Mouse (Mus musculus) forebrain, embryonic 13.5 days (tissue): ENCODE measurements around the gene Rinl. TPM values are rescaled to one million over a fixed set of nuclear protein-coding genes. Genes with fewer than 3 reads are reported as not detected.
A peak's percentile ranks its signal among the peaks of the same experiment; 100 is the strongest.

Source experiments
- ATAC-seq: fragments of 200-750 bp; cut with Nextera tagmentation; 2 replicates; pipeline ENCODE4 v1.8.0; 2017
- H3K27ac ChIP-seq: fragments of 300-500 bp; sonication (generic); 2 replicates; pipeline ENCODE4 v1.5.1; 2015; ENCODE audit warnings: inconsistent platforms, mild to moderate bottlenecking, moderate library complexity
- H3K27me3 ChIP-seq: fragments of 300-500 bp; sonication (generic); 2 replicates; pipeline ENCODE4 v1.6.1; 2015; ENCODE audit warnings: mild to moderate bottlenecking, inconsistent platforms
- H3K36me3 ChIP-seq: fragments of 300-500 bp; sonication (generic); 2 replicates; pipeline ENCODE4 v1.6.1; 2015; ENCODE audit warnings: mild to moderate bottlenecking, inconsistent platforms; ENCODE audit not compliant: poor library complexity, severe bottlenecking
- H3K4me1 ChIP-seq: fragments of 300-500 bp; sonication (generic); 2 replicates; pipeline ENCODE4 v1.6.1; 2015; ENCODE audit warnings: inconsistent platforms
- H3K4me2 ChIP-seq: fragments of 300-500 bp; sonication (generic); 2 replicates; pipeline ENCODE4 v1.6.1; 2015; ENCODE audit warnings: inconsistent platforms, mild to moderate bottlenecking, moderate library complexity
- H3K4me3 ChIP-seq: fragments of 300-500 bp; sonication (generic); 2 replicates; pipeline ENCODE4 v1.5.1; 2015; ENCODE audit warnings: mild to moderate bottlenecking, inconsistent platforms
- H3K9ac ChIP-seq: fragments of 300-500 bp; sonication (generic); 2 replicates; pipeline ENCODE4 v1.6.1; 2015; ENCODE audit warnings: mild to moderate bottlenecking, inconsistent platforms
- H3K9me3 ChIP-seq: fragments of 300-500 bp; sonication (generic); replicated peaks from 2 replicates; pipeline ENCODE4 v1.6.1; 2016; ENCODE audit warnings: inconsistent platforms
- WGBS: fragments of 180-500 bp; shearing (Covaris S2); methylation state at CpG from one replicate; pipeline ENCODE4 v1.1.7; 2015; 5-methylcytosine and 5-hydroxymethylcytosine counted together
- polyA plus RNA-seq: library from polyadenylated mRNA; unstranded; fragments of >200 nt; fragmentation: Nextera tagmentation; extraction: Ambion mirVana; gene quantifications from 2 replicates; pipeline ENCODE4 v1.2.1, GENCODE M21; 2015

Gene Rinl
- polyA plus RNA-seq, 1 experiment from 2014 or later, result 2.0 TPM

DNA sequence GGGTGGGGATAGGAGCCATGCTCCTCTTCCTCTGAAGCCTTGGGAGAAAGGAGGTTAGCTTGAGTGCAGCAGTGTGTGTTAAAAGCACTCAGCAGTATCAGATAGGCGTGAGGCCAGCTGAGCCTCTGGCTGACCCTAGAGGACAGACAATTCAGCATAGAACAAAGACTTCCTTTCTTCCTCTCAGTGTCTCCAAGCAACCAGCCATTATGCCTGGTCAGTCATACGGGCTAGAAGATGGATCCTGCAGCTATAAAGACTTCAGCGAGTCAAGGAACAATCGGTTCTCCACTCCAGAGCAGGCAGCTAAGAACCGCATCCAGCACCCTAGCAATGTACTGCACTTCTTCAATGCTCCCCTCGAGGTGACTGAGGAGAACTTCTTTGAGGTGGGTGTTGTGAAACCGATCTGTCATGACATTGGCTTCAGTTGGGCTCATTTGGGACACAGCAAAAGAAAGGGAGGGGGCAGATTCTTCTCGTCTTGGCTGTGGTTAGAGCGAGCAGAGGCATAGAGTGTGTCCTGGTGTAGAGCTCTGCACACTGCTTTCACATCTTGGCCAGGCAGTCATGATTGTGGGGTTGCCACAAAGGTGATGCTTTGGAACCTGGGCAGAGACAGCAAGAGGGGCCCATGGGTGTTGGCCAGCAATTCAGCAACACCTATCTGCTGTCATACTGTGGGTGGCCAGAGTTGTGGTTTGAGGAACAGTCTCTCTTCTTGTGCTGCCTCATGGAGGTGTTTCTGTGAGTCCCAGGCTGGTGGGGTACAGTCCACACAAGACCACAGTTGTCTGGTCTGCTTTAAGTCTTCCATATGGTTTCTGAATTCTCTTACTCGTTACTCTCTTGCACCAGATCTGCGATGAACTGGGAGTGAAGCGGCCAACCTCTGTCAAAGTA lies 31.8 kb downstream of the Rinl start:
- no peaks in the 10 kb centered on the region for H3K9me3 ChIP-seq
- H3K4me2 ChIP-seq, result no peak overlapping the region
- ATAC-seq, result no peak
- H3K27me3 ChIP-seq, result no peaks in the 10 kb centered on the region
- no peak overlapping the region for H3K4me3 ChIP-seq
- peaks cover 45% of the 10 kb centered on the region for H3K4me1 ChIP-seq
- 0 out of 2 replicates have a peak overlapping the region, but pooled peaks have one; percentile 16 for H3K9ac ChIP-seq
- H3K27ac ChIP-seq, result peak overlapping the region; percentile 48
- peaks cover 76% of the 10 kb centered on the region for H3K36me3 ChIP-seq
- WGBS, result 48% methylated on average over 12 of the region's 12 CpGs

DNA sequence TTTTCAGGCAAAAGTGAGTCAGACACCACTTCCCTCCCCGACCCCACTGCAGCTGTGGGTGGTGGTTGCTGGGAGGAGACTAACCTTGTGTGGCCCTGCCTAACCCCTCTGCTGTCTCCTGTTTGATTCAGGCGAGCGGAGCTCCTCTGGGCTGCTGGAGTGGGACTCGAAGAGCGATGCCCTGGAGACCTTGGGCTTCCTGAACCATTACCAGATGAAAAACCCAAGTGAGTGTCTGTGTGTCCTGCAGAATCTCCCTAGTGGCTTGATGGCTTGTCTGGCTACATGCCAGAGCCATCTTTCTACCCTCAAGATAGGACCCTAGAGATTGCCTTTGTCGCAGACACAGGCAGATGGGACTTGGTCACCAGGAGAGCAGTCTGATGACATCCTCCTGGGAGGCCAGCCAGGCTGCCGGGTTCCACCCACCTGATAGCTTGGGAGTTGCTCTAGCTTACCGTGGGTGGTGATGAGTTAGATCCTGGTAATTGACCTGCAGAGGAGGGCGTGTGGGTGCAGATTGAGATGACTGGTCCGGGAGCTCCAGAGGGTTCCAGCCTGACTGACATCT lies 32.6 kb downstream of the Rinl start:
- 80% methylated on average over 10 of the region's 10 CpGs for WGBS
- Histone ChIP-seq H3K36me3 (peaks cover 68% of the 10 kb centered on the region), H3K4me1 (peaks cover 43% of the 10 kb centered on the region), H3K27me3 (no peaks in the 10 kb centered on the region), H3K9me3 (no peaks in the 10 kb centered on the region), H3K27ac (peak overlapping the region; percentile 48; the same call in 1 of the 2 replicates), H3K9ac (no peak overlapping the region), H3K4me3 (no peak overlapping the region), H3K4me2 (no peak overlapping the region)
- ATAC-seq, result no peak

DNA sequence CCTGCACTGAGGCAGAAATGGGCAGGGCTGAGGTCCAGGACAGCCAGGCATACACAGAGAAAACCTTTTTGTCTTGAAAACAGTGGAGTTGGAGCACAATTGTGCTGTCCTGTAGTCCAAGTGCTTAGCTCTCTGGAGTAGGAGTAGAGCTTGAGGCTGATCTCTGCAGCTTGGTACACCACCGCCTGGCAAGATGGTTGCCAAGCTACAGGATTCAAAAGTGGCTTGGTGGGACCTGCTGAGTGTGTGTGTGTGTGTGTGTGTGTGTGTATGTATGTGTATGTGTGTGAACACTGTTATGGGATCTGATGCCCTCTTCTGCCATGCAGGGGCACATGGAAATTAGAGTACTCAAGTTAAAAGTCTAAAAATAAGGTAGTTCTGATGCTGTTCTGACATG lies 33.8 kb downstream of the Rinl start:
- H3K4me1 ChIP-seq, result peaks cover 32% of the 10 kb centered on the region
- no peaks in the 10 kb centered on the region for H3K27me3 ChIP-seq
- ATAC-seq, result no peak
- 58% methylated on average over 1 of the region's 1 CpGs for WGBS
- no peaks in the 10 kb centered on the region for H3K9me3 ChIP-seq
- H3K36me3 ChIP-seq, result peaks cover 56% of the 10 kb centered on the region
- no peak overlapping the region for H3K4me2 ChIP-seq
- H3K4me3 ChIP-seq, result no peak overlapping the region
- no peak overlapping the region for H3K27ac ChIP-seq
- H3K9ac ChIP-seq, result no peak overlapping the region

- Histone ChIP-seq H3K36me3 (peaks cover 49% of the 10 kb centered on the region), H3K4me1 (peaks cover 25% of the 10 kb centered on the region), H3K27me3 (no peaks in the 10 kb centered on the region), H3K9me3 (no peaks in the 10 kb centered on the region), H3K4me2 (no peak overlapping the region), H3K27ac (peak overlapping the region; percentile 22; the same call in 1 of the 2 replicates), H3K4me3 (no peak overlapping the region), H3K9ac (no peak overlapping the region)
- whole genome bisulfite sequencing, result 59% methylated on average over 10 of the region's 10 CpGs
- ATAC-seq, result no peak
These were observed 34.5 kb downstream of the Rinl start for GRCm38 (mm10) chr7:28822993-28823903.

DNA sequence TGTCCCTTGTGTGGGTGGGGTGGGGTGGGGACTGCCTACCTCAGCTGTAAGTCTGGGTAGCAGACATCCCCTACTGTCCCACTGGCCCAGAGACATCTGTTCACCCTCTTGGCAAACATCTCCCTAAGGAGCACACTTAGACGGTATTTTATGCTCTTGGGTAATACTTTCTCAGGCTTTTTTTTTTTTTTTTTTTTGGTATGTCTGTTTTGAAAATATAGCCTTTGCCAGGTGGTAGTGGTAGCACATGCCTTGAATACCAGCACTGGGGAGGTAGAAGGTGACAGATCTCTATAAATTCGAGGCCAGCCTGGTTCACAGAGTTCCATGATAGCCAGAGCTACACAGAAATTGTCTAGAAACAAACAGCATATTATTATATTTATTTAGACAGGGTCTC lies 35.2 kb downstream of the Rinl start:
- Histone ChIP-seq H3K36me3 (peaks cover 43% of the 10 kb centered on the region), H3K4me1 (peaks cover 25% of the 10 kb centered on the region), H3K4me3 (no peak overlapping the region), H3K27me3 (no peaks in the 10 kb centered on the region), H3K9me3 (no peaks in the 10 kb centered on the region), H3K4me2 (no peak overlapping the region), H3K9ac (no peak overlapping the region), H3K27ac (peak overlapping the region; percentile 22; the same call in 1 of the 2 replicates)
- ATAC-seq, result no peak
- 68% methylated on average over 2 of the region's 2 CpGs for WGBS

DNA sequence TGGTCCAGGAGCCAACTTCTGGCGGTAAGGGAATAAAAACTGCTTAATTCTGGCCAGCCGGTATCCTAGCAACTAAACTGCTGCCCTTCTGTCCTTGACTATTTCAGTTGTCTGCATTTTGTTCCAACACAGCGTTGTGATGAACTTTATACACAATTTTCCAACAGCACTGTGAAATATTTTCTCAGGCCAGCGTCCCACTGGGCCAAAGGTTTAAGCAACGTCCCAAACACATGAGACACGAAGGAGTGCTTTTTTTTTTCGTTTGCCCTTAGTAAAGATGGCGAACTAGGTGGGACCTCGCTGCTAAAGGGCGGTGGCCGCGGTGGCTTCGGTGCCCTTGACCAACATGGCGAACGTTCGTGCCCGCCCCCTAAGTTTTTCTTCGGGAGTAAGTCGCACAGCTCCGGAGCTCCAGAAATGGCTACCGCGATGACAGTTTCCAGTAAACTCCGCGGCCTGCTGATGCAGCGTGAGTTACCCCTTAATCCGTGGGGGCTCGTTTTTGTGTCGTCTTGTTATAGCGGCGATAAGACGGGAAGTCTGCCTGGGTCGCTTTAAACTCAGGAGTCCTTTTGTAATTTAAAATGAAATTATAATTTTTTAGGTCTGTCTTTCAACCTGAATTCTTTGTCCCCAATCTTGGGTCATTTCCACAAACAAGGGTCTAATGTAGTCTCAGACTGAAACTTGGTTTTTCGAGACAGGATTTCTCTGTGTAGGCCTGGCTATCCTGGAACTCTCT lies 36.3 kb downstream of the Rinl start, which contains the start of gene Ech1:
Ech1 (plus strand) TSS at position 277 of the 745 bp plus-strand sequence.
- Histone ChIP-seq H3K4me1 (peaks cover 19% of the 10 kb centered on the region), H3K36me3 (peaks cover 38% of the 10 kb centered on the region), H3K9ac (peak within 1 kb of the TSS; percentile 67), H3K4me2 (peak within 1 kb of the TSS; percentile 66), H3K27me3 (no peaks in the 10 kb centered on the region), H3K27ac (peak within 1 kb of the TSS; percentile 80), H3K9me3 (no peaks in the 10 kb centered on the region), H3K4me3 (peak within 1 kb of the TSS; percentile 50)
- ATAC-seq, result peak; percentile 81
- 3% methylated on average over 33 of the region's 33 CpGs for WGBS

GRCm38 (mm10) chr7:28825686-28826401 lies 37.1 kb downstream of the Rinl start:
- WGBS, result 68% methylated on average over 11 of the region's 11 CpGs
- H3K36me3 ChIP-seq, result peaks cover 38% of the 10 kb centered on the region
- H3K4me2 ChIP-seq, result peak overlapping the region; percentile 66
- H3K27ac ChIP-seq, result no peak overlapping the region
- no peaks in the 10 kb centered on the region for H3K9me3 ChIP-seq
- H3K4me1 ChIP-seq, result peaks cover 13% of the 10 kb centered on the region
- peak overlapping the region; percentile 50 for H3K4me3 ChIP-seq
- no peak for ATAC-seq
- no peaks in the 10 kb centered on the region for H3K27me3 ChIP-seq
- H3K9ac ChIP-seq, result peak overlapping the region; percentile 67

DNA sequence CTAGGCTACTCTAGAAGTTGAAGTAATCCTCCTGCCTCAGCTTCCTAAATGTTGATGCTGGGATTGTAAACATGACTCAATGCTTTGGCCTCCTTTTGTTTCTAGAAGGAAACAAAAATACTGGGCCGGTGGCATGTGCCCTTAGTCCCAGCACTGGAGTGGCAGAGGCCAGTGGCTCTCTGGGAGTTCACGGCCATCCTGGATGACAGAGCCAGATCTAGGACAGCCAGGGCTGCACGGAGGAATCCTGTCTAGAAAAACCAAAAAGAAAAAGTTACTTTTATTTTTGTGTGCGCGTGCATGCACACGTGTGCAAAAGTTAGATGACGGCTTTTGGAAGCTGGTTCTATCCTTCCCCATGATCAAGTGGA lies 37.6 kb downstream of the Rinl start:
- Histone ChIP-seq H3K9ac (no peak overlapping the region), H3K36me3 (peaks cover 36% of the 10 kb centered on the region), H3K27ac (no peak overlapping the region), H3K27me3 (no peaks in the 10 kb centered on the region), H3K4me1 (peaks cover 13% of the 10 kb centered on the region), H3K9me3 (no peaks in the 10 kb centered on the region), H3K4me2 (peak overlapping the region; percentile 66; the same call in 1 of the 2 replicates), H3K4me3 (no peak overlapping the region)
- no peak for ATAC-seq
- 94% methylated on average over 7 of the region's 7 CpGs for WGBS

DNA sequence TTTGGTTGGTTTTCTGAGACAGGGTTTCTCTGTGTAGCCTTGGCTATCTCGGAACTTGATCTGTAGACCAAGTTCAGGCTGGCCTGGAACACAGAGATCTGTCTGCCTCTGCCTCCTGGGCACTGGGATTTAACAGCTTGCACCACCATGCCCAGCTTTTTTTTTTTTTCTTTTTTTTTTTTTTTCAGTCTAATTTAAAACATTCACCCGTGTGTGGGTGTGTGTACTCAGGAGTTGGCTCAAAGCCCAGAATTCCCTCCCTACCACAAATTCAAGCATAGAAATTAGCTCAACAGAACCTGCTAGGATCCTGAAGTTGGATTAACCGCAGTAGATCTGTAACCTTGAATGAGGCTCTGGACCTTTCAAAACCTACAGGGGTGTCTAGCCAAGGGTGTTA lies 38.6 kb downstream of the Rinl start:
- 45% methylated on average over 3 of the region's 3 CpGs for WGBS
- H3K4me1 ChIP-seq, result peaks cover 13% of the 10 kb centered on the region
- no peaks in the 10 kb centered on the region for H3K9me3 ChIP-seq
- H3K9ac ChIP-seq, result no peak overlapping the region
- H3K27ac ChIP-seq, result no peak overlapping the region
- H3K4me3 ChIP-seq, result no peak overlapping the region
- H3K4me2 ChIP-seq, result no peak overlapping the region
- peaks cover 34% of the 10 kb centered on the region for H3K36me3 ChIP-seq
- no peak for ATAC-seq
- no peaks in the 10 kb centered on the region for H3K27me3 ChIP-seq

GRCm38 (mm10) chr7:28829821-28830220 lies 41.1 kb downstream of the Rinl start:
- Histone ChIP-seq H3K9ac (no peak overlapping the region), H3K4me1 (peaks cover 9% of the 10 kb centered on the region), H3K27me3 (no peaks in the 10 kb centered on the region), H3K36me3 (peaks cover 24% of the 10 kb centered on the region), H3K4me3 (no peak overlapping the region), H3K4me2 (no peak overlapping the region), H3K27ac (no peak overlapping the region), H3K9me3 (no peaks in the 10 kb centered on the region)
- 97% methylated on average over 8 of the region's 8 CpGs for WGBS
- no peak for ATAC-seq

DNA sequence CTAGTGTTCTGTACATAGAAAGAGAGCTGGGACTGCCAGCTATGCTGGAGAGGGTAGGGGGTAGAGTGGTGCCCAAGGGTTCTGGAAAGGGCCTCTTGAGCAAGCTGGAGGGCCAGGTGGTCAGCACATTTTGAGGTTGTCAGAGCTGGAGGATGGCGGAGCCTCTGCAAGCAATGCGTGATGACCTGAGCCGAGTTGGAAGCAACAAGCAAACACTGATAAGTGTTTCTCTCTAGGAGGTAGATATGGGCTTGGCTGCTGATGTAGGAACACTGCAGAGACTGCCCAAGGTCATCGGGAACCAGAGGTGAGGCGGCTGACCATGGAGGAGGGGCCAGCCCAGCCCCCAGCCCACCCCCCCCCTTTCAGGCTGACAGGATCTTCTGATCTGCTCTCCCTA lies 42.2 kb downstream of the Rinl start:
- Histone ChIP-seq H3K4me3 (no peak overlapping the region), H3K9me3 (no peaks in the 10 kb centered on the region), H3K27ac (no peak overlapping the region), H3K4me1 (peaks cover 2% of the 10 kb centered on the region), H3K9ac (no peak overlapping the region), H3K27me3 (no peaks in the 10 kb centered on the region), H3K4me2 (no peak overlapping the region), H3K36me3 (peaks cover 24% of the 10 kb centered on the region)
- no peak for ATAC-seq
- 97% methylated on average over 5 of the region's 5 CpGs for WGBS
